Mouse (Mus musculus) right cerebral cortex, adult 18-20 months (tissue): ENCODE measurements at regions not wholly inside any gene's neighbourhood (a gene's known extent, or its start where the extent isn't known, plus 50 kb on each side); places are given as distances from the start of the nearest gene placed in this dataset.

Source experiments
- DNase-seq: peaks from one replicate; pipeline ENCODE4 v3.0.0; 2022; ENCODE audit warnings: mixed read lengths

DNA sequence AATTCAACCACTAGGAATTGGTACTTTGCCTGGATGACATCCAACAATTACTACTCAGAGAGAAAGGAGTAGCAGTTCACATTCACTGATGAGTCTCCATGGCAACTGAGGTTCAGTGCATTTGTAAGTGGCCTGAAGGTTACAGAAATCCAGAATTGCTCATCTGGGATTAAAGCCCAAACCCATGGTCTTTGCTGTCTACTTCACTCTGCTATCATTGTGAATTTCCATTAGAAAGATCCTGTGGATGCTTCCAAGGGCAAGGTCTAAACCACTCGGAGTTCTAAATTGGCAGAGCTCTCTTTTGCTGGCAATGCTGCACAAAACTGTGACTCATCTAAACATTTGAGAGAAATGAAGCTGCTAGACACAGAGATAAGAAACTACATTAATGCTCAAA, 319.9 kb upstream of the Tbl1x start:
- peak; percentile 3 for DNase-seq

DNA sequence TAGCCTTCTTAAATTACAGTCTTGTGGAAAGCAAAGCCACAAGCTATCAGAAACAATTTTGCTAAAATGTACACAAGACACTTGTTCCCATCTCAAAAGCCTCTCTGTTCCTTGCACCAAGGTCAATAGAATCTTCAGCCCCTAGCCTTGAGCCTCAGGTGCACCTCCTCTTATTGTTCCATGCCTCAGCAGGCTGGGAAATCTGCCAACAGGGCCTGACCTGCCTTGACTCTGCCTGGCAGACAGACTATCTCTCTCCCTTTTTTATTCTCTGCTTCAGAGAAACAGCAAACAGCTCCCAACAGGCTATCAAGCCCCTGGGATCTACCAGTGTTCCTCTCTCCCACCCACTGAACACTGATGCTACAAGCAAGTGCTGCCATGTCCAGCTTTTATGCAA, 302.1 kb upstream of the Tbl1x start:
- no peak for DNase-seq

DNA sequence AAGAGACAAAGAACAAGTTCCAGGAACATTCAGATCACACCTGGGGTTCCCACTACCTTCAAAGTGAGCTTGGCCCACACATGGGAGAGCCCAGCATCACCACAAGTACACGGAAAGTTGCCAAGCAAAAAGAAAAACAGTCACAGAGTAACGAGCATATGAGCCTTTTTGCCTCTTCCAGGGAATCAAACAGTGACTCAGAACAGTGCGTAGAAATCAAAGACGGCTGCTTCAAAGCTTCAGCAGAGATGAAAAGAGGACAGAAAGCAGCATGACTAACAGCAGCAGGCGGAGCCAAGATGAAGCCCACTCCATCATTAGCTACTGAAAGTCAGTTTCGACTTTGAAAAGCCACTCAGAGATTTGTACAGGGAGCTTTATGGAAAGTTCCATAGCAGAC, 291.5 kb upstream of the Tbl1x start:
- peak; percentile 32 for DNase-seq
